Mouse (Mus musculus) stomach, postnatal 0 days (tissue): ENCODE measurements at regions not wholly inside any gene's neighbourhood (a gene's known extent, or its start where the extent isn't known, plus 50 kb on each side); places are given as distances from the start of the nearest gene placed in this dataset.

Source experiments
- CTCF ChIP-seq: IDR thresholded peaks from 2 replicates; pipeline ENCODE4 v1.5.1; 2016; ENCODE audit warnings: antibody characterized with exemption, low read depth, mild to moderate bottlenecking, moderate library complexity
- EP300 ChIP-seq: optimal IDR thresholded peaks from 2 replicates; pipeline ENCODE3; 2016; ENCODE audit warnings: antibody characterized with exemption

GRCm38 (mm10) chr2:106517224-106517623, 175.8 kb upstream of the Mpped2 start:
- no peak for TF ChIP-seq CTCF
- no peak for TF ChIP-seq EP300
